Mouse (Mus musculus) ES-Bruce4 (cell line): Measurements from ENCODE around the gene Tmem106a. TPM values are rescaled to one million over a fixed set of nuclear protein-coding genes. Genes with fewer than 3 reads are reported as not detected.

Experiments
- polyA plus RNA-seq: library from polyadenylated mRNA; stranded (reverse); fragments of >200 nt; gene quantifications from 2 replicates; pipeline ENCODE4 v1.2.4, GENCODE M21; 2011; ENCODE audit warnings: low read depth; ENCODE audit not compliant: missing spikeins, insufficient read depth, insufficient read length

Gene Tmem106a
- polyA plus RNA-seq, 1 experiment: 5.8 TPM

Other genes starting within 250 kb of the Tmem106a start
- gene G6pc, start 214.7 kb upstream of the Tmem106a start, polyA plus RNA-seq: not detected in 2 replicates
- gene Aarsd1, start 164.6 kb upstream of the Tmem106a start, polyA plus RNA-seq: 45.2 and 45.4 TPM in 2 replicates
- gene Gm27029, start 157.4 kb upstream of the Tmem106a start, polyA plus RNA-seq: 8.8 and 9.4 TPM in 2 replicates
- gene Rundc1, start 157.2 kb upstream of the Tmem106a start, polyA plus RNA-seq: 5.4 and 5.8 TPM in 2 replicates
- not detected in 2 replicates for gene Ptges3l, start 156.9 kb upstream of the Tmem106a start, polyA plus RNA-seq
- gene Rpl27, start 139.9 kb upstream of the Tmem106a start, polyA plus RNA-seq: 1,188 and 1,249 TPM in 2 replicates
- 6.7 and 9.0 TPM in 2 replicates for gene Ifi35, start 133.8 kb upstream of the Tmem106a start, polyA plus RNA-seq
- gene Rnd2, start 117.2 kb upstream of the Tmem106a start, polyA plus RNA-seq: 11.2 and 11.4 TPM in 2 replicates
- 91.2 and 101 TPM in 2 replicates for gene Vat1, start 116.0 kb upstream of the Tmem106a start, polyA plus RNA-seq
- gene Brca1, start 30.3 kb upstream of the Tmem106a start, polyA plus RNA-seq: 62.4 and 68.2 TPM in 2 replicates
- 245 and 262 TPM in 2 replicates for gene Nbr1, start 30.1 kb upstream of the Tmem106a start, polyA plus RNA-seq
- not detected in 2 replicates for gene Gm11634, start 17.0 kb downstream of the Tmem106a start, polyA plus RNA-seq
- gene Rdm1, start 45.0 kb downstream of the Tmem106a start, polyA plus RNA-seq: 57.4 and 64.0 TPM in 2 replicates
- gene Arl4d, start 83.3 kb downstream of the Tmem106a start, polyA plus RNA-seq: 5.1 and 5.3 TPM in 2 replicates
- gene Dhx8, start 150.7 kb downstream of the Tmem106a start, polyA plus RNA-seq: 37.6 and 38.9 TPM in 2 replicates
- 28.9 and 30.3 TPM in 2 replicates for gene Etv4, start 203.1 kb downstream of the Tmem106a start, polyA plus RNA-seq